Mouse (Mus musculus) embryonic facial prominence, embryonic 10.5 days (tissue): ENCODE results near the gene Gcsam. TPM values are rescaled to one million over a fixed set of nuclear protein-coding genes. Genes with fewer than 3 reads are reported as not detected.

ENCODE experiments used
- DNase-seq: peaks from one replicate; pipeline ENCODE4 v3.0.0-alpha.2; 2017; ENCODE audit warnings: low spot score
- H3K27ac ChIP-seq: fragments of 300-500 bp; sonication (generic); replicated peaks from 2 replicates; pipeline ENCODE4 v1.5.1; 2016; ENCODE audit warnings: mild to moderate bottlenecking
- H3K27me3 ChIP-seq: fragments of 300-500 bp; sonication (generic); replicated peaks from 2 replicates; pipeline ENCODE4 v1.6.1; 2016; ENCODE audit warnings: low read depth, mild to moderate bottlenecking; ENCODE audit not compliant: poor library complexity, severe bottlenecking
- H3K36me3 ChIP-seq: fragments of 300-500 bp; sonication (generic); replicated peaks from 2 replicates; pipeline ENCODE4 v1.6.1; 2016; ENCODE audit warnings: mild to moderate bottlenecking, moderate library complexity
- H3K4me1 ChIP-seq: fragments of 300-500 bp; sonication (generic); 2 replicates; pipeline ENCODE4 v1.6.1; 2016
- H3K4me3 ChIP-seq: fragments of 300-500 bp; sonication (generic); 2 replicates; pipeline ENCODE4 v1.5.1; 2016; ENCODE audit warnings: mild to moderate bottlenecking, moderate library complexity
- H3K9me3 ChIP-seq: fragments of 300-500 bp; sonication (generic); 2 replicates; pipeline ENCODE4 v1.6.1; 2016; ENCODE audit warnings: mild to moderate bottlenecking
- WGBS: fragments of 180-500 bp; shearing (Covaris S2); methylation state at CpG from one replicate; pipeline ENCODE4 v1.1.7; 2016; 5-methylcytosine and 5-hydroxymethylcytosine counted together
- polyA plus RNA-seq: library from polyadenylated mRNA; unstranded; fragments of >200 nt; fragmentation: Nextera tagmentation; extraction: Ambion mirVana; gene quantifications from 2 replicates; pipeline ENCODE4 v1.2.1, GENCODE M21; 2016

Gcsam gene
- polyA plus RNA-seq, 1 experiment from 2014 or later: 0.10 TPM

- 92% methylated on average over 2 of the region's 2 CpGs for WGBS
- Histone ChIP-seq H3K27ac (no peak overlapping the region), H3K9me3 (no peaks in the 10 kb centered on the region), H3K36me3 (no peaks in the 10 kb centered on the region), H3K4me3 (no peak overlapping the region), H3K27me3 (no peaks in the 10 kb centered on the region), H3K4me1 (no peaks in the 10 kb centered on the region)
- DNase-seq: no peak
Observed at GRCm38 (mm10) chr16:45624791-45625190, 14.6 kb downstream of the Gcsam start.

- WGBS: 83% methylated on average over 2 of the region's 2 CpGs
- no peaks in the 10 kb centered on the region for H3K36me3 ChIP-seq
Observed at GRCm38 (mm10) chr16:45625342-45625741, 15.2 kb downstream of the Gcsam start.

GRCm38 (mm10) chr16:45629497-45630105 lies 19.4 kb downstream of the Gcsam start:
- DNase-seq: no peak
- H3K27ac ChIP-seq: no peak overlapping the region
- H3K9me3 ChIP-seq: no peaks in the 10 kb centered on the region
- 82% methylated on average over 8 of the region's 8 CpGs for WGBS
- no peak overlapping the region for H3K4me3 ChIP-seq
- H3K4me1 ChIP-seq: no peaks in the 10 kb centered on the region
- H3K27me3 ChIP-seq: no peaks in the 10 kb centered on the region
- H3K36me3 ChIP-seq: no peaks in the 10 kb centered on the region

More at GRCm38 (mm10) chr16:45625342-45625741, 15.2 kb downstream of the Gcsam start:
- Histone ChIP-seq H3K9me3 (no peaks in the 10 kb centered on the region), H3K27me3 (no peaks in the 10 kb centered on the region), H3K4me3 (no peak overlapping the region), H3K4me1 (no peaks in the 10 kb centered on the region), H3K27ac (no peak overlapping the region)
- DNase-seq: no peak

DNA sequence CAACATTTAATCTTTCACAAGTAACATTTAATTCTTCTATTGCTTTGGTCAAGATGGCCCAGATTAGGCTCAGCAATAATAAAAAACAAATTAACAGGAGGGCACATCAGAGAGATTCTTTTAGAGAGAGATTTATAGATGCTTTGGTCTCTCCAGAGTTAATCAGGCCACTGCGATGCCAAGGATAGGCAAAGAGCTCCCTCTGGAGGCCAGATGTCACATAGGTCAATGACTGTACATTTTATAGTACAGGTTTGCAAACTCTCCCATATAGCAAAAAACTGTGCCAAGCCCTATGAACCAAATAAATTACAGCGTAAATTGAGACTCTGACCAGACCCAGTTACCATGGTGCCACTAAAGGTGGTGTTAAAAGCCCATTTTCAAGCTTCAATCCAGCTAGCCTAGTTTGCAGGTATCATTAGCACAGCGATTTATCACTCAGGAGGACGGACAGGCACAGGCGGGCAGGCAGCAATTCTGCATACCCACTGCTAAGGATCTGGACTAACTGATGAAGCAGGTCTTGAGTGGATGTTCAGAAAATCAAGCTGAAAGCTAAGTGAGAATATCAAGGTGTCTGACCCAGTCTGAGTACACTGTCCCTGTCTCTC lies 20.3 kb downstream of the Gcsam start:
- H3K4me1 ChIP-seq: no peaks in the 10 kb centered on the region
- no peaks in the 10 kb centered on the region for H3K9me3 ChIP-seq
- no peaks in the 10 kb centered on the region for H3K36me3 ChIP-seq
- WGBS: 62% methylated on average over 5 of the region's 5 CpGs
- DNase-seq: peak; percentile 63
- H3K4me3 ChIP-seq: no peak overlapping the region
- no peaks in the 10 kb centered on the region for H3K27me3 ChIP-seq
- no peak overlapping the region for H3K27ac ChIP-seq

GRCm38 (mm10) chr16:45632420-45632819 lies 22.2 kb downstream of the Gcsam start:
- no peaks in the 10 kb centered on the region for H3K36me3 ChIP-seq
- no peak overlapping the region for H3K27ac ChIP-seq
- no peak overlapping the region for H3K4me3 ChIP-seq
- WGBS: 87% methylated on average over 4 of the region's 4 CpGs
- DNase-seq: no peak
- no peaks in the 10 kb centered on the region for H3K27me3 ChIP-seq
- H3K4me1 ChIP-seq: no peaks in the 10 kb centered on the region
- H3K9me3 ChIP-seq: no peaks in the 10 kb centered on the region

GRCm38 (mm10) chr16:45635826-45636225 lies 25.6 kb downstream of the Gcsam start:
- no peaks in the 10 kb centered on the region for H3K27me3 ChIP-seq
- no peaks in the 10 kb centered on the region for H3K4me1 ChIP-seq
- DNase-seq: no peak
- H3K36me3 ChIP-seq: no peaks in the 10 kb centered on the region
- no peak overlapping the region for H3K4me3 ChIP-seq
- WGBS: 82% methylated on average over 2 of the region's 2 CpGs
- H3K9me3 ChIP-seq: no peaks in the 10 kb centered on the region
- H3K27ac ChIP-seq: no peak overlapping the region

- Histone ChIP-seq H3K36me3 (no peaks in the 10 kb centered on the region), H3K4me3 (no peak overlapping the region), H3K9me3 (no peaks in the 10 kb centered on the region), H3K4me1 (no peaks in the 10 kb centered on the region), H3K27ac (no peak overlapping the region), H3K27me3 (no peaks in the 10 kb centered on the region)
- DNase-seq: no peak
- WGBS: 87% methylated on average over 10 of the region's 10 CpGs
Observed at GRCm38 (mm10) chr16:45640070-45640762, 30.0 kb downstream of the Gcsam start.

- H3K9me3 ChIP-seq: no peaks in the 10 kb centered on the region
- no peaks in the 10 kb centered on the region for H3K27me3 ChIP-seq
- no peak overlapping the region for H3K4me3 ChIP-seq
- no peaks in the 10 kb centered on the region for H3K4me1 ChIP-seq
- WGBS: 64% methylated on average over 3 of the region's 3 CpGs
- H3K27ac ChIP-seq: no peak overlapping the region
- DNase-seq: no peak
- H3K36me3 ChIP-seq: no peaks in the 10 kb centered on the region
Observed at GRCm38 (mm10) chr16:45641301-45641700, 31.1 kb downstream of the Gcsam start.

DNA sequence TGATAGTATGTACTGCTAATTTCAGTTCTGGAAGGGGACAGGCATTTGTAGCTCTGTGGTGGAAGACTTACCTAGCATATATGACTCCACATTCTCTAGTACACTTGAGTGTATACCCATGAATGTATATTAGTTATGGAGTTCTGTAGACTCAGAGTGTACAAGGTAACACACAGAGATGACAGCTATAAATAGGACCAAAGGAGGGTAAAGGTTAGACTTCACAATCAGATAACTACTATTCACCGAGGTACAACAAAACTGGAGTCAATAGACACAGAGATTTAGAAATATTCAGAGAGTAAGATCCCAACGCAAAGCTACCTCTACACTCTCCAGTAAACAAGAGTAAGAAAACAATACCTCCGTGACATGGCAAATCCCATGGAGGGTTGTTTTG lies 33.8 kb downstream of the Gcsam start:
- H3K27me3 ChIP-seq: no peaks in the 10 kb centered on the region
- no peaks in the 10 kb centered on the region for H3K9me3 ChIP-seq
- no peak overlapping the region for H3K27ac ChIP-seq
- H3K4me1 ChIP-seq: no peaks in the 10 kb centered on the region
- no peaks in the 10 kb centered on the region for H3K36me3 ChIP-seq
- no peak overlapping the region for H3K4me3 ChIP-seq
- no peak for DNase-seq
- whole genome bisulfite sequencing: 91% methylated on average over 3 of the region's 3 CpGs

DNA sequence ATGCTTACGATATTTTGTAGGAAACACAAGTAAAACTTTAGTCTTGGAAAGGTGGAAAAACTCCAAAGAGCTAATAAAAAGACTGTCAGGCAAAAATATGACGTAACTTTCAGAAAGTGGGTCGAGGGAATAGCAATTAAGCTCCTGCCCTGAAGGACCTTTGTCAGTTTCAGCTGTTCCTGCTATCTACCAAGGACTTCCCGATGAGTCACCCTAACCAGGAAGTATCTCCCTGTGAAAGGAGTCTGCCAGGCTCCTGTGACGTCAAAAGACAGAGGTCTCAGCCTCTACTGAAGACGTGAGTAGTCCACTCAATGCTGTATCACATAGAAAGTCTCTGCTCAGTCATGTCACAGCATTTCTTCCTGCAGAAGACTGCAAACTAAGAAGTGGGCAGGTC lies 34.2 kb downstream of the Gcsam start:
- H3K27me3 ChIP-seq: no peaks in the 10 kb centered on the region
- no peaks in the 10 kb centered on the region for H3K36me3 ChIP-seq
- WGBS: 76% methylated on average over 6 of the region's 6 CpGs
- no peak overlapping the region for H3K4me3 ChIP-seq
- DNase-seq: no peak
- no peak overlapping the region for H3K27ac ChIP-seq
- no peaks in the 10 kb centered on the region for H3K9me3 ChIP-seq
- H3K4me1 ChIP-seq: no peaks in the 10 kb centered on the region

DNA sequence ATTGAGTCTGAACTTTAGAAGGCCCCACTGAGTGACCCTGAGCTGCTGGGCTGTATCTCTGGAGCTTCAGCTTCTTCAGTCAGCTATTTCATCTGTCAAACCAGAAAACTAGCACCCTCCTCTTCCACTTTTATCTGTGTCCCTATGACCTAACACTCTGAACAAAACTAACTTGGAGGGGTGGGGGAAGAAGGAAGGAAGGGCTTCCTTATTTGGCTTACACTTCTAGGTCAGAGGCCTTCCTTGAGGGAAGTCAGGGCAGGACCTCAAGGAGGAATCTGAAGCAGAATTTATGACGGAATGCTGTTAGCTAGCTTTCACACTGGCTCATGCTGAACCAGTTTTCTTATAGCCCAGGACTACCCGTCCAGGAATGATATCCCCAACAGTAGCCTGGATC lies 41.3 kb downstream of the Gcsam start:
- H3K9me3 ChIP-seq: no peaks in the 10 kb centered on the region
- H3K4me1 ChIP-seq: peaks cover 12% of the 10 kb centered on the region
- H3K36me3 ChIP-seq: no peaks in the 10 kb centered on the region
- H3K27me3 ChIP-seq: peaks cover 35% of the 10 kb centered on the region
- DNase-seq: no peak
- H3K27ac ChIP-seq: no peak overlapping the region
- H3K4me3 ChIP-seq: no peak overlapping the region
- WGBS: 69% methylated on average over 2 of the region's 2 CpGs

GRCm38 (mm10) chr16:45653009-45653933 lies 43.1 kb downstream of the Gcsam start:
- no peaks in the 10 kb centered on the region for H3K36me3 ChIP-seq
- peaks cover 35% of the 10 kb centered on the region for H3K27me3 ChIP-seq
- no peak overlapping the region for H3K27ac ChIP-seq
- H3K4me3 ChIP-seq: peak overlapping the region; percentile 51
- H3K4me1 ChIP-seq: peaks cover 12% of the 10 kb centered on the region
- peak; percentile 13 for DNase-seq
- no peaks in the 10 kb centered on the region for H3K9me3 ChIP-seq
- 10% methylated on average over 17 of the region's 17 CpGs for WGBS
